Mouse (Mus musculus) spleen, adult 2 months (tissue): Measurements from ENCODE around the gene Igdcc4. TPM values are rescaled to one million over a fixed set of nuclear protein-coding genes. Genes with fewer than 3 reads are reported as not detected.

ENCODE experiments used
- DNase-seq, 2 experiments: peaks; one replicate each; pipeline versions ENCODE4 v3.0.0 to v3.0.0-alpha.2; 2012 to 2021; ENCODE audit warnings: low spot score in 2 of 2, low read depth in 1 of 2
- H3K27ac ChIP-seq: fragments of 200-500 bp; 2 replicates; pipeline ENCODE4 v1.5.1; 2012; ENCODE audit warnings: low read length, inconsistent platforms; ENCODE audit not compliant: insufficient read depth
- H3K27me3 ChIP-seq: fragments of 200-500 bp; 2 replicates; pipeline ENCODE4 v1.6.1; 2012; ENCODE audit warnings: mild to moderate bottlenecking, moderate library complexity, low read length, inconsistent platforms; ENCODE audit not compliant: control insufficient read depth, insufficient read depth
- H3K36me3 ChIP-seq: fragments of 200-500 bp; 2 replicates; pipeline ENCODE4 v1.6.1; 2012; ENCODE audit warnings: mild to moderate bottlenecking, low read length, inconsistent platforms; ENCODE audit not compliant: control insufficient read depth, insufficient read depth
- H3K4me1 ChIP-seq: fragments of 200-500 bp; 2 replicates; pipeline ENCODE4 v1.6.1; 2011; ENCODE audit warnings: inconsistent platforms; ENCODE audit not compliant: control insufficient read depth, insufficient read depth, insufficient read length
- H3K4me3 ChIP-seq: fragments of 200-500 bp; 2 replicates; pipeline ENCODE4 v1.5.1; 2011; ENCODE audit warnings: mild to moderate bottlenecking, inconsistent platforms; ENCODE audit not compliant: insufficient read depth, insufficient read length; ENCODE audit errors: extremely low read depth
- CTCF ChIP-seq: fragments of 200-500 bp; IDR thresholded peaks from 2 replicates; pipeline ENCODE4 v1.5.1; 2011; ENCODE audit warnings: mild to moderate bottlenecking, inconsistent platforms; ENCODE audit not compliant: insufficient read depth, insufficient read length, insufficient replicate concordance; ENCODE audit errors: extremely low read depth
- POLR2A ChIP-seq: fragments of 200-500 bp; IDR thresholded peaks from 2 replicates; pipeline ENCODE4 v1.6.1; 2011; ENCODE audit warnings: low read depth, low read length, inconsistent platforms
- WGBS: fragments of 180-500 bp; shearing (Covaris S2); methylation state at CpG from one replicate; pipeline ENCODE4 v1.1.7; 2018; 5-methylcytosine and 5-hydroxymethylcytosine counted together
- polyA plus RNA-seq: library from polyadenylated mRNA; depleted of rRNA; stranded (reverse); fragments of >200 nt; gene quantifications from 2 replicates; pipeline ENCODE4 v1.2.3, GENCODE M21; 2012

The Igdcc4 gene
- polyA plus RNA-seq, 1 experiment: 1.4 TPM

GRCm38 (mm10) chr9:65154692-65155455 lies 53.6 kb downstream of the Igdcc4 start:
- Histone ChIP-seq H3K4me1 (no peaks in the 10 kb centered on the region), H3K4me3 (no peak overlapping the region), H3K27ac (no peak overlapping the region), H3K27me3 (no peaks in the 10 kb centered on the region; the same call in 1 of the 2 replicates), H3K36me3 (no peaks in the 10 kb centered on the region)
- no peak for DNase-seq
- WGBS: 87% methylated on average over 9 of the region's 9 CpGs
- TF ChIP-seq POLR2A (no peak), CTCF (no peak)

- H3K4me1 ChIP-seq: no peaks in the 10 kb centered on the region
- TF ChIP-seq POLR2A (no peak), CTCF (no peak)
- no peaks in the 10 kb centered on the region for H3K36me3 ChIP-seq
- WGBS: 11% methylated on average over 8 of the region's 8 CpGs
- no peaks in the 10 kb centered on the region; the same call in 1 of the 2 replicates for H3K27me3 ChIP-seq
- H3K27ac ChIP-seq: no peak overlapping the region
- DNase-seq: no peak
- no peak overlapping the region for H3K4me3 ChIP-seq
Observed at GRCm38 (mm10) chr9:65156604-65157003, 55.3 kb downstream of the Igdcc4 start.

GRCm38 (mm10) chr9:65157631-65158030 lies 56.3 kb downstream of the Igdcc4 start:
- WGBS: 63% methylated on average over 6 of the region's 6 CpGs
- DNase-seq: no peak
- Histone ChIP-seq H3K4me3 (no peak overlapping the region), H3K27me3 (peaks cover 1% of the 10 kb centered on the region; the same call in 1 of the 2 replicates), H3K36me3 (no peaks in the 10 kb centered on the region), H3K4me1 (no peaks in the 10 kb centered on the region), H3K27ac (no peak overlapping the region)
- no peak for TF ChIP-seq POLR2A

- H3K36me3 ChIP-seq: no peaks in the 10 kb centered on the region
- peaks cover 2% of the 10 kb centered on the region; the same call in 1 of the 2 replicates for H3K4me1 ChIP-seq
- no peak for DNase-seq
- H3K27ac ChIP-seq: no peak overlapping the region
- H3K4me3 ChIP-seq: no peak overlapping the region
- TF ChIP-seq POLR2A: no peak
- peaks cover 8% of the 10 kb centered on the region for H3K27me3 ChIP-seq
- 60% methylated on average over 4 of the region's 4 CpGs for WGBS
Observed at GRCm38 (mm10) chr9:65161188-65161587, 59.9 kb downstream of the Igdcc4 start.

GRCm38 (mm10) chr9:65161881-65162280 lies 60.6 kb downstream of the Igdcc4 start:
- no peak for DNase-seq
- 29% methylated on average over 8 of the region's 8 CpGs for WGBS
- H3K36me3 ChIP-seq: no peaks in the 10 kb centered on the region
- no peak for TF ChIP-seq CTCF
- TF ChIP-seq POLR2A: no peak
- H3K4me3 ChIP-seq: no peak overlapping the region
- peaks cover 8% of the 10 kb centered on the region for H3K27me3 ChIP-seq
- peaks cover 2% of the 10 kb centered on the region; the same call in 1 of the 2 replicates for H3K4me1 ChIP-seq
- H3K27ac ChIP-seq: no peak overlapping the region

GRCm38 (mm10) chr9:65162711-65163639 lies 61.7 kb downstream of the Igdcc4 start:
- H3K4me1 ChIP-seq: peaks cover 2% of the 10 kb centered on the region; the same call in 1 of the 2 replicates
- TF ChIP-seq POLR2A: no peak
- TF ChIP-seq CTCF: no peak
- no peak overlapping the region; the same call in 1 of the 2 replicates for H3K4me3 ChIP-seq
- no peak for DNase-seq
- peaks cover 8% of the 10 kb centered on the region for H3K27me3 ChIP-seq
- H3K36me3 ChIP-seq: no peaks in the 10 kb centered on the region
- WGBS: 4% methylated on average over 68 of the region's 69 CpGs
- no peak overlapping the region for H3K27ac ChIP-seq
